Mouse (Mus musculus) neural tube, embryonic 11.5 days (tissue): ENCODE results near the gene Ptpn18. TPM values are rescaled to one million over a fixed set of nuclear protein-coding genes. Genes with fewer than 3 reads are reported as not detected.

Experiments used
- ATAC-seq: fragments of 200-750 bp; cut with Nextera tagmentation; 2 replicates; pipeline ENCODE4 v1.8.0; 2017; ENCODE audit warnings: moderate number of reproducible peaks, mild to moderate bottlenecking, moderate TSS enrichment, moderate library complexity; ENCODE audit not compliant: insufficient read depth, low FRiP score, low TSS enrichment
- DNase-seq: peaks from one replicate; pipeline ENCODE4 v3.0.0-alpha.2; 2015; ENCODE audit warnings: low spot score
- H3K27ac ChIP-seq: fragments of 300-500 bp; sonication (generic); 2 replicates; pipeline ENCODE4 v1.5.1; 2014; ENCODE audit warnings: low read depth, mild to moderate bottlenecking, low read length
- H3K27me3 ChIP-seq: fragments of 300-500 bp; sonication (generic); 2 replicates; pipeline ENCODE4 v1.6.1; 2014; ENCODE audit warnings: mild to moderate bottlenecking, low read length, mixed read lengths; ENCODE audit not compliant: control insufficient read depth, insufficient read depth
- H3K36me3 ChIP-seq: fragments of 300-500 bp; sonication (generic); 2 replicates; pipeline ENCODE4 v1.6.1; 2014; ENCODE audit warnings: mild to moderate bottlenecking, low read length, moderate library complexity, mixed read lengths; ENCODE audit not compliant: control insufficient read depth, insufficient read depth
- H3K4me1 ChIP-seq: fragments of 300-500 bp; sonication (generic); 2 replicates; pipeline ENCODE4 v1.6.1; 2014; ENCODE audit warnings: low read length, mixed read lengths; ENCODE audit not compliant: control insufficient read depth, insufficient read depth
- H3K4me2 ChIP-seq: fragments of 300-500 bp; sonication (generic); 2 replicates; pipeline ENCODE4 v1.6.1; 2014; ENCODE audit warnings: low read depth, mild to moderate bottlenecking, moderate library complexity
- H3K4me3 ChIP-seq: fragments of 300-500 bp; sonication (generic); 2 replicates; pipeline ENCODE4 v1.5.1; 2014; ENCODE audit warnings: low read depth, low read length
- H3K9ac ChIP-seq: fragments of 300-500 bp; sonication (generic); 2 replicates; pipeline ENCODE4 v1.6.1; 2014; ENCODE audit warnings: mild to moderate bottlenecking, low read length
- H3K9me3 ChIP-seq: fragments of 300-500 bp; sonication (generic); 2 replicates; pipeline ENCODE4 v1.6.1; 2016; ENCODE audit warnings: low read length; ENCODE audit not compliant: control insufficient read depth
- WGBS: fragments of 180-500 bp; shearing (Covaris S2); extraction: QIAGEN DNeasy Blood & Tissue Kit; methylation state at CpG from one replicate; pipeline ENCODE4 v1.1.7; 2014; 5-methylcytosine and 5-hydroxymethylcytosine counted together
- polyA plus RNA-seq: library from polyadenylated mRNA; unstranded; fragments of >200 nt; fragmentation: Nextera tagmentation; extraction: Ambion mirVana; gene quantifications from 2 replicates; pipeline ENCODE4 v1.2.1, GENCODE M21; 2014

Gene Ptpn18
- polyA plus RNA-seq = 6.6 and 8.0 TPM in 2 replicates

DNA sequence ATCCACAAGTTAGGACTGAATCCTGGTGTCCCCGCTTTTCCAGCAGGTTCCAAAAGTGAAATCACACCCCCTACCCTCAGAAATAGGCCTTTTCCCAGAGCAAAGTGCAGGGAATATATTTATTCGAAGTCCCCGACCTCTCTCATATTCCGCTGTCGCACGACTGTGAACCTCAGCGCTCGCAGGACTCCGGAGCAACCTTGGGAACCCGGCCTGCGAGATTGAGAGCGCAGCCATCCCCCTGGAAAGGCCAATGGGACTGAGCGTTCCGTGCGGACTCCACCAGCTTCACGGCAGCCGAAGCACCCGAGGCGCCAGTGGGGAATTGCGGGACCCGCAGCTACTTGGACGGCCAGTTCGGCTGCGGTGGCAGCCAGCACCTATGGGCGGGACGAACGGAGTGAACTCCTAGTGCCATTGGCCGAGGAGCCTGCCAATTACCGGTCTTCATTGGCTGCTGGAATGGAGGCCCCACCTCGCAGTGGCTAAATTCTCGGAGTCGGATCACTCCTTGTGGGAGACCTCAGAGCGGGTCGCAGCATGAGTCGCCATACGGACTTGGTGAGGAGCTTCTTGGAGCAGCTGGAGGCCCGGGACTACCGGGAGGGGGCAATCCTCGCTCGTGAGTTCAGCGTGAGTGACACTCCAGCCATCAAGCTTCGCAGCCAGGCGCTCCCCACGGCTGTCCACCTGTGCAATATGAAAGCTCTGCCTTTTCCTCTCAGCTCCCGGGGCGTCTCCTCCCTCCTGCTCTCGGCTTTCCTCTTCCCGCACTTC is at the start of gene Ptpn18:
Ptpn18 (plus strand) TSS at position 479 of the 777 bp plus-strand sequence.
- Histone ChIP-seq H3K4me2 (peak within 1 kb of the TSS; percentile 85), H3K9me3 (no peaks in the 10 kb centered on the region), H3K36me3 (no peaks in the 10 kb centered on the region), H3K4me3 (peak within 1 kb of the TSS; percentile 53), H3K4me1 (no peaks in the 10 kb centered on the region), H3K9ac (peak within 1 kb of the TSS; percentile 45), H3K27me3 (peaks cover 31% of the 10 kb centered on the region), H3K27ac (no peak within 1 kb of the TSS)
- peak; percentile 92 for DNase-seq
- ATAC-seq = peak; percentile 96
- WGBS = under 1% methylated on average over 48 of the region's 48 CpGs

DNA sequence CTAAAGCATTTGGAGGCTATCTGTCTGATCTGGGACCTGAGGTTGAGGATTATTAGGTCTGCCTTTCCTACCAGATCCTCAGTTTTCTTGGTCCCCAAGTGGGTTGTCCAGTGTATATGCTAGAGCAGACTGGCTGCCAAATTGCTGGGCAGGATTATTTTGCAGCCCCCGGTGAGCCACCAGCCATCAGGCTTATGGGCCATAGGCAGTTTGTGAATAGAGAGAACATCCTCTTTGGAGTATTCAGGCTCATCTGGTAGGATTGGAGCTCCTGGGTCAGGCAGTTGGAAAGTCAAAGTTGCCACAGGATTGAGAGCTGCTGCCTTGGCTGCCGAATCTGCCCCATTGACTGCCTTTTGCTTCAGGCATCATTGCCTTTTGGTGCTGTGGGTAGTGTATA is 31.1 kb upstream of the Ptpn18 start:
- H3K9me3 ChIP-seq = peaks cover 7% of the 10 kb centered on the region
- ATAC-seq (no peak), DNase-seq (no peak)
- H3K9ac ChIP-seq = no peak overlapping the region
- H3K4me2 ChIP-seq = no peak overlapping the region
- H3K4me3 ChIP-seq = no peak overlapping the region
- no peaks in the 10 kb centered on the region for H3K4me1 ChIP-seq
- H3K27me3 ChIP-seq = no peaks in the 10 kb centered on the region
- 98% methylated on average over 2 of the region's 2 CpGs for WGBS
- no peak overlapping the region for H3K27ac ChIP-seq
- peaks cover 7% of the 10 kb centered on the region for H3K36me3 ChIP-seq

GRCm38 (mm10) chr1:34429281-34429680 is 30.3 kb upstream of the Ptpn18 start:
- Histone ChIP-seq H3K4me2 (no peak overlapping the region), H3K36me3 (peaks cover 7% of the 10 kb centered on the region), H3K27ac (no peak overlapping the region), H3K4me1 (no peaks in the 10 kb centered on the region), H3K9me3 (peaks cover 7% of the 10 kb centered on the region), H3K9ac (no peak overlapping the region), H3K4me3 (no peak overlapping the region), H3K27me3 (no peaks in the 10 kb centered on the region)
- ATAC-seq = no peak
- no peak for DNase-seq
- 95% methylated on average over 4 of the region's 4 CpGs for WGBS

- H3K27me3 ChIP-seq = no peaks in the 10 kb centered on the region
- H3K9me3 ChIP-seq = peaks cover 7% of the 10 kb centered on the region
- H3K9ac ChIP-seq = no peak overlapping the region
- 94% methylated on average over 3 of the region's 3 CpGs for WGBS
- ATAC-seq = no peak
- no peak overlapping the region for H3K4me3 ChIP-seq
- no peak for DNase-seq
- H3K4me2 ChIP-seq = no peak overlapping the region
- H3K4me1 ChIP-seq = no peaks in the 10 kb centered on the region
- H3K36me3 ChIP-seq = peaks cover 7% of the 10 kb centered on the region
- no peak overlapping the region for H3K27ac ChIP-seq
Observed at GRCm38 (mm10) chr1:34430981-34431380, 28.6 kb upstream of the Ptpn18 start.

DNA sequence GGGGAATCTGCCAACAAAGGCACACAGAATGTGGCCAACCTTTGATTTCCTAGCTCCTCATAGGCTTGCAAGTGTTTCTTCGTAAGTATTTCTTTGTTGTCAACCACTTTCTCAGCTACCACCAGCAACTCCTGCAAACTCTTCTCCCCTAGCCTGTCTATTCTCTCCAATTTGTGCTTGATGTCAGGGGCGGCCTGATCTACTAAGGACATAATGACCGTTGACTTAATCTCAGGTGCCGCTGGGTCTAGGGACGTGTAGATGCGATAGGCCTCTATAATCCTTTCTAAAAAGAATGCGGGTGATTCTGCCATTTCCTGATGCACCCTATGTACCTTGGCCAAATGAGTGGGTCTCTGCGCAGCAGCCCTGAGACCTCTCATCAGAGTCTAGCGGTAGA is 28.1 kb upstream of the Ptpn18 start:
- H3K4me2 ChIP-seq = no peak overlapping the region
- ATAC-seq (no peak), DNase-seq (no peak)
- no peaks in the 10 kb centered on the region for H3K4me1 ChIP-seq
- H3K9me3 ChIP-seq = peaks cover 7% of the 10 kb centered on the region
- WGBS = 97% methylated on average over 9 of the region's 9 CpGs
- H3K36me3 ChIP-seq = peaks cover 7% of the 10 kb centered on the region
- H3K9ac ChIP-seq = no peak overlapping the region
- no peak overlapping the region for H3K4me3 ChIP-seq
- no peak overlapping the region for H3K27ac ChIP-seq
- H3K27me3 ChIP-seq = no peaks in the 10 kb centered on the region

- Histone ChIP-seq H3K4me1 (no peaks in the 10 kb centered on the region), H3K27ac (peak overlapping the region; percentile 80), H3K36me3 (peaks cover 7% of the 10 kb centered on the region), H3K27me3 (no peaks in the 10 kb centered on the region), H3K9me3 (peaks cover 7% of the 10 kb centered on the region), H3K4me3 (peak overlapping the region; percentile 41), H3K4me2 (peak overlapping the region; percentile 65), H3K9ac (peak overlapping the region; percentile 69)
- 33% methylated on average over 13 of the region's 13 CpGs for WGBS
- DNase-seq = no peak
- no peak for ATAC-seq
Observed at GRCm38 (mm10) chr1:34432411-34432775, 27.2 kb upstream of the Ptpn18 start.

DNA sequence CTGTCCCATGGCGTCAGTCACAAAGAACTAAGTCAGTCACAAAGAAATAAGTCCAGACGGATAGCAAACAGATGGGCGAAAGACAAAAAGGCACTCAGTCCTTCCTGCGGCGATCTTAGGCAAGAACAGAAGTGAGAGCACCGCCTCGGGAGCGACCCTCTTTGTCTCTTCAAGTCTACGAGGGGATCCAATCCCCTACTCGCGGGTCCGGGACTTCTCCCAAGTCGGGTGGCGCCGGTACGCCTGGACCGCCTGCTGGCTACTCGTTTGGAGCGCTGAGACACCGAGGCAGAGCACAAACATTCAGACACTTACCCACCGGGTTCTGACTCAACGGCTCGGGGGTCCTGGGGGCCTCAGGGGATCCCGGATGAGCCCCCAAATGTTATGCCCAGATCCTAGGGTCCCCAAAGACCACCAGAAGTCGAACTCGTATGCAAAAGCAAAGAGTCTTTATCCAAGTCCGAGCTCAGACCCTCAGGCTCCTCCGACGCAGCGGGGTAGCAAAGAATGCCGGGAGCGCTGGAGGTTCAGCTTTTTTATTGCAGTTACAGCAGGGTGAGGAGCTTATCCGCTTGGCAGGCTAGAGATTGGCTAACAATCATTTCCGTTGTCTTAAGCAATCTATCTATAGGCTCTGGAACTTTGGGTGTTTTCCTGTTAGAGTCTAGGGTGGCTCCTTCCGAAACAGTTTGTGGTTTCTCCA is 26.6 kb upstream of the Ptpn18 start:
- Histone ChIP-seq H3K27ac (peak overlapping the region; percentile 80), H3K4me1 (no peaks in the 10 kb centered on the region), H3K9ac (peak overlapping the region; percentile 69), H3K4me2 (peak overlapping the region; percentile 65), H3K27me3 (no peaks in the 10 kb centered on the region), H3K4me3 (peak overlapping the region; percentile 41), H3K9me3 (peaks cover 7% of the 10 kb centered on the region), H3K36me3 (peaks cover 7% of the 10 kb centered on the region)
- WGBS = 6% methylated on average over 35 of the region's 35 CpGs
- peak; percentile 76 for DNase-seq
- peak; percentile 43 for ATAC-seq

DNA sequence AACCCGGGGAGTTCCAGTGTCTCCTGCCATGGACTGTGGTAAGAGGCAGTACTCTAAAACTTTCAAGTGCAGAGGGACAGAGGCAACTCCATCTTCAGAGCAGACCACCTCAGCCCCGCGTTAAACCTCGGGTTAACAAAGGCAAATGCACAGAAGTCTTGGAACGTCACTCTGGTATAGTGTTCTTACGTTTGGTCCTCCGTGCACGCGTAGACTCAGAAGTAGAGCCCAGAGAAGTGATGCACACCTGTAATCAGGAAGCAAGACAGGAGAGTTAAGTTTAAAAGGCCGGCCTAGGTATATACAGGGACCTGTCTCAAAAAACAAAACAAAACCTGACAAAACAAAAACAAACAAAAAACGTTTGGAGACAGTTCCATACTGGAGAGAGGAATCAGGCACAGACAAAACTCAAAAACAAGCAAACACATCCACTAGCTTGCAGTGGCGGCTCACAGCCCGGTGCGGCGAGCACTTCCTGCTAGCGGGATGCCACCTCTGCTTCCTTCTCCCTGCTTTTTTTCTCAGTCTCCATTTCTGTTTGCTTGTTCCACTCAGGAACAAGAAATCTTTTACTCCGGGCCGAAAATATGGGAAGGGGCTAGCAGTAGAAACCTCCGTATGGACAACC is 25.6 kb upstream of the Ptpn18 start:
- Histone ChIP-seq H3K4me1 (no peaks in the 10 kb centered on the region), H3K9me3 (peaks cover 7% of the 10 kb centered on the region), H3K4me2 (peak overlapping the region; percentile 52), H3K27ac (no peak overlapping the region), H3K36me3 (peaks cover 7% of the 10 kb centered on the region), H3K9ac (peak overlapping the region; percentile 37; the same call in 1 of the 2 replicates), H3K4me3 (peak overlapping the region; percentile 56), H3K27me3 (no peaks in the 10 kb centered on the region)
- whole genome bisulfite sequencing = 13% methylated on average over 19 of the region's 19 CpGs
- no peak for ATAC-seq
- DNase-seq = peak; percentile 31
